Mouse (Mus musculus): ENCODE results near the gene Tmem91. TPM values are rescaled to one million over a fixed set of nuclear protein-coding genes. Genes with fewer than 3 reads are reported as not detected.

Tmem91 gene
- total RNA-seq, 1 experiment: 0.94 TPM

DNA sequence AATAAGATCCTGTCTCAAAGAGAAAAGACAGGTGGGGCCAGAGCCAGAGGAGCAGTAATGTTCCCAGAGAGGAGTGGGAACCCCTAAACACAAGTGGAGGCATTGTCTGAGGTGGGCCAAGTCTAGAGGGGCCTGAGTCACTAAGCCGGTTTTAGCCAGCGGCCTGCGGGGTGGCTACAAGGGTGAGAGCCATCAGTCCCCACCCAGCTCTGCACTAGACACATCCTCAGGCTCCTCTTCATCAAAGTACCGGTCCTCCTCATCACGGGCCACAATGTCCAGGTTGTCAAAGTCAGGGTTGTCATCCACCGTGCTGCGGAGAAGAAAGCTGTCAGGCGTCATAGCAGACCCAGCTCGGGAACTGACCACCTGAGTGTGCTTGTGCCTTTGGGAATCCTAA is 37.8 kb upstream of the Tmem91 start:
- Histone ChIP-seq H3K9ac (ENCODE audit: insufficient read depth, low read depth, low read length, poor library complexity, severe bottlenecking) (no peak overlapping the region), H3K4me1 (ENCODE audit: control insufficient read depth in 2 of 2, insufficient read depth in 2 of 2, low read length in 2 of 2, poor library complexity in 1 of 2) (peaks cover 3 to 17% of the 10 kb centered on the region in 2 experiments; a peak in 1 of 4 replicates), H3K27ac (ENCODE audit: insufficient read depth, low read depth, low read length, poor library complexity, severe bottlenecking) (no peak overlapping the region), H3K4me3 (ENCODE audit: insufficient read depth in 1 of 2, low read depth in 1 of 2, low read length in 2 of 2, poor library complexity in 1 of 2, severe bottlenecking in 1 of 2) (no peak overlapping the region), H3K9me3 (ENCODE audit: control insufficient read depth, insufficient read depth, low read depth, low read length) (no peaks in the 10 kb centered on the region), H3K36me3 (ENCODE audit: control insufficient read depth, insufficient read depth, low read length, poor library complexity, severe bottlenecking) (peaks cover 32% of the 10 kb centered on the region; the same call in 1 of the 2 replicates)
- in situ Hi-C loops (cut with MboI; ENCODE audit: low sequenced_read_pairs in 2 of 2, unreplicated experiment in 2 of 2): no loop called here
- TF ChIP-seq CHD2 (IDR thresholded peaks at IDR 0.05; ENCODE audit: low read depth, low read length) (no peak), ZC3H11A (IDR thresholded peaks at IDR 0.05; ENCODE audit: borderline replicate concordance, low read depth, low read length) (no peak), HCFC1 (IDR thresholded peaks at IDR 0.05; ENCODE audit: borderline replicate concordance, insufficient read depth, low read length) (no peak), MAFK (IDR thresholded peaks at IDR 0.05; ENCODE audit: insufficient read depth, low read depth, low read length) (no peak), ZNF384 (IDR thresholded peaks at IDR 0.05; ENCODE audit: low read depth, low read length) (no peak)
- DNase-seq (ENCODE audit: low read depth, low spot score): no peak

- H3K9me3 ChIP-seq (ENCODE audit: control insufficient read depth, insufficient read depth, low read depth, low read length): no peaks in the 10 kb centered on the region
- no peak for DNase-seq (ENCODE audit: low read depth, low spot score)
- H3K4me3 ChIP-seq (ENCODE audit: insufficient read depth in 1 of 2, low read depth in 1 of 2, low read length in 2 of 2, poor library complexity in 1 of 2, severe bottlenecking in 1 of 2): no peak overlapping the region
- H3K36me3 ChIP-seq (ENCODE audit: control insufficient read depth, insufficient read depth, low read length, poor library complexity, severe bottlenecking): peaks cover 32% of the 10 kb centered on the region; the same call in 1 of the 2 replicates
- in situ Hi-C loops (cut with MboI; ENCODE audit: low sequenced_read_pairs in 2 of 2, unreplicated experiment in 2 of 2): no loop called here
- H3K9ac ChIP-seq (ENCODE audit: insufficient read depth, low read depth, low read length, poor library complexity, severe bottlenecking): no peak overlapping the region
- peaks cover 3 to 20% of the 10 kb centered on the region in 2 experiments; a peak in 1 of 4 replicates for H3K4me1 ChIP-seq (ENCODE audit: control insufficient read depth in 2 of 2, insufficient read depth in 2 of 2, low read length in 2 of 2, poor library complexity in 1 of 2)
- no peak overlapping the region for H3K27ac ChIP-seq (ENCODE audit: insufficient read depth, low read depth, low read length, poor library complexity, severe bottlenecking)
- TF ChIP-seq CHD2 (IDR thresholded peaks at IDR 0.05; ENCODE audit: low read depth, low read length): no peak
- TF ChIP-seq ZC3H11A (IDR thresholded peaks at IDR 0.05; ENCODE audit: borderline replicate concordance, low read depth, low read length): no peak
- no peak for TF ChIP-seq MAFK (IDR thresholded peaks at IDR 0.05; ENCODE audit: insufficient read depth, low read depth, low read length)
- no peak for TF ChIP-seq HCFC1 (IDR thresholded peaks at IDR 0.05; ENCODE audit: borderline replicate concordance, insufficient read depth, low read length)
- no peak for TF ChIP-seq ZNF384 (IDR thresholded peaks at IDR 0.05; ENCODE audit: low read depth, low read length)
Observed at GRCm38 (mm10) chr7:25711731-25712197, 36.8 kb upstream of the Tmem91 start.

- Histone ChIP-seq H3K9me3 (ENCODE audit: control insufficient read depth, insufficient read depth, low read depth, low read length) (no peaks in the 10 kb centered on the region), H3K9ac (ENCODE audit: insufficient read depth, low read depth, low read length, poor library complexity, severe bottlenecking) (no peak overlapping the region), H3K4me1 (ENCODE audit: control insufficient read depth in 2 of 2, insufficient read depth in 2 of 2, low read length in 2 of 2, poor library complexity in 1 of 2) (peaks cover 3 to 20% of the 10 kb centered on the region in 2 experiments; a peak in 1 of 4 replicates), H3K4me3 (ENCODE audit: insufficient read depth in 1 of 2, low read depth in 1 of 2, low read length in 2 of 2, poor library complexity in 1 of 2, severe bottlenecking in 1 of 2) (no peak overlapping the region), H3K27ac (ENCODE audit: insufficient read depth, low read depth, low read length, poor library complexity, severe bottlenecking) (no peak overlapping the region), H3K36me3 (ENCODE audit: control insufficient read depth, insufficient read depth, low read length, poor library complexity, severe bottlenecking) (peaks cover 32% of the 10 kb centered on the region; the same call in 1 of the 2 replicates)
- in situ Hi-C loops (cut with MboI; ENCODE audit: low sequenced_read_pairs in 2 of 2, unreplicated experiment in 2 of 2): no loop called here
- TF ChIP-seq ZC3H11A (IDR thresholded peaks at IDR 0.05; ENCODE audit: borderline replicate concordance, low read depth, low read length) (no peak), ZNF384 (IDR thresholded peaks at IDR 0.05; ENCODE audit: low read depth, low read length) (no peak), MAFK (IDR thresholded peaks at IDR 0.05; ENCODE audit: insufficient read depth, low read depth, low read length) (no peak), CHD2 (IDR thresholded peaks at IDR 0.05; ENCODE audit: low read depth, low read length) (no peak), HCFC1 (IDR thresholded peaks at IDR 0.05; ENCODE audit: borderline replicate concordance, insufficient read depth, low read length) (no peak)
- DNase-seq (ENCODE audit: low read depth, low spot score): no peak
Observed at GRCm38 (mm10) chr7:25711165-25711564, 36.2 kb upstream of the Tmem91 start.

- Histone ChIP-seq H3K36me3 (ENCODE audit: control insufficient read depth, insufficient read depth, low read length, poor library complexity, severe bottlenecking) (peaks cover 28% of the 10 kb centered on the region; the same call in 1 of the 2 replicates), H3K27ac (ENCODE audit: insufficient read depth, low read depth, low read length, poor library complexity, severe bottlenecking) (no peak overlapping the region), H3K4me1 (ENCODE audit: control insufficient read depth in 2 of 2, insufficient read depth in 2 of 2, low read length in 2 of 2, poor library complexity in 1 of 2) (peaks cover 3 to 20% of the 10 kb centered on the region in 2 experiments; a peak in 1 of 4 replicates)
Observed at GRCm38 (mm10) chr7:25710519-25711130, 35.7 kb upstream of the Tmem91 start.

More at GRCm38 (mm10) chr7:25710519-25711130, 35.7 kb upstream of the Tmem91 start:
- no peak overlapping the region; a peak in 2 of 4 replicates for H3K4me3 ChIP-seq (ENCODE audit: insufficient read depth in 1 of 2, low read depth in 1 of 2, low read length in 2 of 2, poor library complexity in 1 of 2, severe bottlenecking in 1 of 2)
- in situ Hi-C loops (cut with MboI; ENCODE audit: low sequenced_read_pairs in 2 of 2, unreplicated experiment in 2 of 2): no loop called here
- no peaks in the 10 kb centered on the region for H3K9me3 ChIP-seq (ENCODE audit: control insufficient read depth, insufficient read depth, low read depth, low read length)
- H3K9ac ChIP-seq (ENCODE audit: insufficient read depth, low read depth, low read length, poor library complexity, severe bottlenecking): no peak overlapping the region; the same call in 1 of the 2 replicates
- no peak for TF ChIP-seq MAFK (IDR thresholded peaks at IDR 0.05; ENCODE audit: insufficient read depth, low read depth, low read length)
- TF ChIP-seq CHD2 (IDR thresholded peaks at IDR 0.05; ENCODE audit: low read depth, low read length): no peak
- no peak for TF ChIP-seq ZNF384 (IDR thresholded peaks at IDR 0.05; ENCODE audit: low read depth, low read length)
- no peak for TF ChIP-seq ZC3H11A (IDR thresholded peaks at IDR 0.05; ENCODE audit: borderline replicate concordance, low read depth, low read length)
- no peak for TF ChIP-seq HCFC1 (IDR thresholded peaks at IDR 0.05; ENCODE audit: borderline replicate concordance, insufficient read depth, low read length)
- DNase-seq (ENCODE audit: low read depth, low spot score): no peak

Measured in ES-E14 (cell line).